Mouse (Mus musculus): ENCODE data around the gene Ankrd6. TPM values are rescaled to one million over a fixed set of nuclear protein-coding genes. Genes with fewer than 3 reads are reported as not detected.

Ankrd6 gene
- polyA plus RNA-seq, 1 experiment: 0.32 TPM

DNA sequence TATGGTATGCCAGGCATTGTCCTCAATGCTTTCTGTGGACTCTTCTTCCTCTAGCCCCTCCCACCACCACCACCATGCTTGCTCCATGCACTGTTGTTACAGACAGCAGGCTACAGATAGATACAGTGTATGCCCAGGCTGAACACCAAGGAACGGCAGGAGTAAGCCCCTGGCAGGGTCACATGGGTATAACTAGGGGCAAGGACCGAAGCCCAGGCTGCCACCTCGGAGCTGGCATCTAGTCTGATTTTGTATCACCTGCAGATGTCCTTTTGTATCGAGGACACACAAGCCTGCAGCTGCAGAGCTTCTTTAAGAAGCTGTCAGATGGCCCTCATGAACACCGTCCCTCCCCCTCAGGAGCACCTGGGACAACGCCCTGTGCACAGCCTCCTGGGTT lies 97.8 kb downstream of the Ankrd6 start:
- TF ChIP-seq POLR2A (IDR thresholded peaks at IDR 0.05; ENCODE audit: low read depth, low read length) (no peak), CTCF (IDR thresholded peaks at IDR 0.05; ENCODE audit: extremely low read depth, insufficient read depth, insufficient read length, insufficient replicate concordance) (no peak)
- no peaks in the 10 kb centered on the region for H3K27me3 ChIP-seq (ENCODE audit: control insufficient read depth, insufficient read depth, low read length)
- peaks cover 11% of the 10 kb centered on the region for H3K4me1 ChIP-seq (ENCODE audit: control insufficient read depth, insufficient read depth, insufficient read length)
- no peak overlapping the region for H3K4me3 ChIP-seq (ENCODE audit: extremely low read depth, insufficient read depth, insufficient read length)
- DNase-seq (ENCODE audit: low read depth in 1 of 2, low spot score in 2 of 2): no peak
- no peaks in the 10 kb centered on the region for H3K36me3 ChIP-seq (ENCODE audit: control insufficient read depth, insufficient read depth, low read length)
- no peak overlapping the region for H3K27ac ChIP-seq (ENCODE audit: insufficient read depth, low read length)
- 40% methylated on average over 6 of the region's 6 CpGs for WGBS

DNA sequence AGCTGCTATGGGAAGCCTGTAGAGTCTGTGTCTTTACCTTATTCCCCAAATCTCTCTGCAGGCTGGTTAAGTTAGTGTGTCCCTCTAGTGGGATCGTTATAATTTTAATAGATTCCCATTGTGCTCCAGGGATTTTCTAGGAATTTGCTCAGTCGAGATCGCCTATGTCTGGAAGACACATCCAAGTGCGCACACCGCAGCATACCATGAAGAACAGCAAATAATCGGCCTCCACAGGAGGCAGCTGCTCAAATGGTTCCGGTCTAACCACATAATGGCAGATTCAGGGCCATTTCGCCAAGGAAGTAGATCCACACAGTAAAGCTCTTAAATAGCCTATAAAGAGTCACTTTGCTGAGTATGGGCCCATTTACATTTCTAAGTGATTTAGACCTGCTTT lies 98.3 kb downstream of the Ankrd6 start:
- DNase-seq (ENCODE audit: low read depth in 1 of 2, low spot score in 2 of 2): no peak
- no peaks in the 10 kb centered on the region for H3K36me3 ChIP-seq (ENCODE audit: control insufficient read depth, insufficient read depth, low read length)
- H3K27me3 ChIP-seq (ENCODE audit: control insufficient read depth, insufficient read depth, low read length): no peaks in the 10 kb centered on the region
- no peak overlapping the region for H3K27ac ChIP-seq (ENCODE audit: insufficient read depth, low read length)
- WGBS: 92% methylated on average over 8 of the region's 8 CpGs
- peaks cover 11% of the 10 kb centered on the region for H3K4me1 ChIP-seq (ENCODE audit: control insufficient read depth, insufficient read depth, insufficient read length)
- no peak for TF ChIP-seq CTCF (IDR thresholded peaks at IDR 0.05; ENCODE audit: extremely low read depth, insufficient read depth, insufficient read length, insufficient replicate concordance)
- no peak for TF ChIP-seq POLR2A (IDR thresholded peaks at IDR 0.05; ENCODE audit: low read depth, low read length)
- no peak overlapping the region for H3K4me3 ChIP-seq (ENCODE audit: extremely low read depth, insufficient read depth, insufficient read length)

DNA sequence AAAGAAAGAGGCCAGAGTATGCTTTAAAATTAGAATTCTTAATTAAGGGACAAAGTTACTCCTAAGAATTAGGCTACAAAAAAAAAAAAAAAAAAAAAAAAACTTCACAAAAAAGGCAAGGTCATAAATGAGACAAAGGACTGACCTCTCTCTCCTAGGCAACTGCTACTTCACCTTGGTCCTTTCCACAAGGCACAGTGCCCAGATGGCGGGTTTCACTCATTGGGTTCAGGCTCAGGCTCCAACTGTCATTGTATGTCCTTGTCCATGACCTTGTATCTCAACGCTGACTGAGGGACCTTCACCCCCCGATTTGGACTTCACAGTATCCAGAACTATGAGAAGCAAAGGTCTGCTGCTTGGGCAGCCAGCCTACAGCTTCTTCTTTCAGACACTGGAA lies 112.2 kb downstream of the Ankrd6 start:
- H3K4me3 ChIP-seq (ENCODE audit: extremely low read depth, insufficient read depth, insufficient read length): no peak overlapping the region
- WGBS: 86% methylated on average over 3 of the region's 3 CpGs
- no peaks in the 10 kb centered on the region for H3K36me3 ChIP-seq (ENCODE audit: control insufficient read depth, insufficient read depth, low read length)
- H3K27me3 ChIP-seq (ENCODE audit: control insufficient read depth, insufficient read depth, low read length): no peaks in the 10 kb centered on the region
- H3K27ac ChIP-seq (ENCODE audit: insufficient read depth, low read length): no peak overlapping the region
- TF ChIP-seq CTCF (IDR thresholded peaks at IDR 0.05; ENCODE audit: extremely low read depth, insufficient read depth, insufficient read length, insufficient replicate concordance) (no peak), POLR2A (IDR thresholded peaks at IDR 0.05; ENCODE audit: low read depth, low read length) (no peak)
- DNase-seq (ENCODE audit: low read depth in 1 of 2, low spot score in 2 of 2): no peak
- H3K4me1 ChIP-seq (ENCODE audit: control insufficient read depth, insufficient read depth, insufficient read length): no peaks in the 10 kb centered on the region

DNA sequence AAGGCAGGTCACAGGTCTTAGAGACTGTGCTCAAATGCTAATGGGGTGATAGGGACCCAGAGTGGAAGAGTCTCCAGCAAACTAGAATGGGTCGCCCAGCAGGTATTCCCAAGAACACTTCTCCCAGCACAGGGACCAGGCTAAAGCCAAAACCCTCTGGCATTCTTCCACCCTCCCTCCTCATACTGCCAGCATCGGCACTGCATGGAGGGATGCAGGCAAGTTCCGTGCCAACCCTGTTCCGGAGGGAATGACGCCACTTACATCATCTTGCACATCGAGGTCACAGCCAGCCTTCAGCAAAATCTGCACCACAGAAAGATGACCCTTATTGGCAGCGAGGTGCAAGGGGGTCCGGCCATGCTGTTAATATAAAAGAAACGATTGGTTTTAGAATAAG lies 114.6 kb downstream of the Ankrd6 start:
- TF ChIP-seq POLR2A (IDR thresholded peaks at IDR 0.05; ENCODE audit: low read depth, low read length) (no peak), CTCF (IDR thresholded peaks at IDR 0.05; ENCODE audit: extremely low read depth, insufficient read depth, insufficient read length, insufficient replicate concordance) (no peak)
- no peak overlapping the region for H3K4me3 ChIP-seq (ENCODE audit: extremely low read depth, insufficient read depth, insufficient read length)
- 95% methylated on average over 9 of the region's 9 CpGs for WGBS
- H3K27ac ChIP-seq (ENCODE audit: insufficient read depth, low read length): no peak overlapping the region
- H3K27me3 ChIP-seq (ENCODE audit: control insufficient read depth, insufficient read depth, low read length): no peaks in the 10 kb centered on the region
- H3K4me1 ChIP-seq (ENCODE audit: control insufficient read depth, insufficient read depth, insufficient read length): no peaks in the 10 kb centered on the region
- no peaks in the 10 kb centered on the region for H3K36me3 ChIP-seq (ENCODE audit: control insufficient read depth, insufficient read depth, low read length)
- DNase-seq (ENCODE audit: low read depth in 1 of 2, low spot score in 2 of 2): no peak

- TF ChIP-seq CTCF (IDR thresholded peaks at IDR 0.05; ENCODE audit: extremely low read depth, insufficient read depth, insufficient read length, insufficient replicate concordance) (no peak), POLR2A (IDR thresholded peaks at IDR 0.05; ENCODE audit: low read depth, low read length) (no peak)
- WGBS: 92% methylated on average over 3 of the region's 3 CpGs
These were observed 116.1 kb downstream of the Ankrd6 start for GRCm38 (mm10) chr4:32834541-32834940.

DNA sequence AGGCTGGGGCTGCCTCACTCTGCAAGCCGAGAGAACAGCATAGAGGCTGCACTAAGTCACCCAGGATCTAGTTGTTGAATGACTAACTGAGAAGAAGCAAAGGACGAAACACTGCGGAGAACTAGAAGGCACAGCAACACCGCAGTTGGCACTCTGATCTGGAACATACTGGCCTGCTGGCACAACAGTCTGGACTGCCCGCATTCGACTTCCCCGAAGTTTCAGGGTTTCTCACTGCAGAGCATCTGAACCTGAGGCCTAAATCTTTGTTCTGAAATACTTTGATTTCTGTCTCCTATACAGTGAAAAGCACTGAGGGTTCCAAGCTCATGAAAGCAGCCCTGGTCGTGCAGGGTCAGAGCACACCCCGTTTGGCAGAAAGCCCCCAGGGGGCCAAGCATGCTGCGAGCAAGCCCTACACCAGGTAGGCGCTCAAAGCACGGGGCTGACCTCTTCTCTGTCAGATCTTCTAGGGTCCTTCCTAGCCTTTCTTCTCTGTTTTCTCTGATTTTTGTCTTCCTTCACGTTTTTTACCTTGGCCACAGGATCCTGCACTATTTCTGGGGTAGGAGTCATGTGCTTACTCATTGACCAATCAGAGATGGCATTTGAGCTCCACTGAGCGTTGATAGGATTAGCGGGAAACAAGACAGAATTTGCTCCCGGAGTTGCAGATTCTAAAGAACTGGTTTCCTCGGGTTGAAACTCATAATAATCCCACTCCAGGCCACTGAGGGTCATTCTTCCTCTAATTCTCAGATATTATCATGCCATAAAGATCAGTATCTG lies 117.0 kb downstream of the Ankrd6 start:
- TF ChIP-seq POLR2A (IDR thresholded peaks at IDR 0.05; ENCODE audit: low read depth, low read length) (no peak), CTCF (IDR thresholded peaks at IDR 0.05; ENCODE audit: extremely low read depth, insufficient read depth, insufficient read length, insufficient replicate concordance) (no peak)
- WGBS: 72% methylated on average over 17 of the region's 17 CpGs
- no peaks in the 10 kb centered on the region for H3K4me1 ChIP-seq (ENCODE audit: control insufficient read depth, insufficient read depth, insufficient read length)
- no peak overlapping the region for H3K4me3 ChIP-seq (ENCODE audit: extremely low read depth, insufficient read depth, insufficient read length)
- H3K27ac ChIP-seq (ENCODE audit: insufficient read depth, low read length): no peak overlapping the region
- no peak for DNase-seq (ENCODE audit: low read depth in 1 of 2, low spot score in 2 of 2)
- no peaks in the 10 kb centered on the region for H3K36me3 ChIP-seq (ENCODE audit: control insufficient read depth, insufficient read depth, low read length)
- H3K27me3 ChIP-seq (ENCODE audit: control insufficient read depth, insufficient read depth, low read length): no peaks in the 10 kb centered on the region

More at GRCm38 (mm10) chr4:32834541-32834940, 116.1 kb downstream of the Ankrd6 start:
- no peak overlapping the region for H3K27ac ChIP-seq (ENCODE audit: insufficient read depth, low read length)
- no peaks in the 10 kb centered on the region for H3K27me3 ChIP-seq (ENCODE audit: control insufficient read depth, insufficient read depth, low read length)
- no peaks in the 10 kb centered on the region for H3K4me1 ChIP-seq (ENCODE audit: control insufficient read depth, insufficient read depth, insufficient read length)
- H3K36me3 ChIP-seq (ENCODE audit: control insufficient read depth, insufficient read depth, low read length): no peaks in the 10 kb centered on the region
- no peak for DNase-seq (ENCODE audit: low read depth in 1 of 2, low spot score in 2 of 2)
- no peak overlapping the region for H3K4me3 ChIP-seq (ENCODE audit: extremely low read depth, insufficient read depth, insufficient read length)

DNA sequence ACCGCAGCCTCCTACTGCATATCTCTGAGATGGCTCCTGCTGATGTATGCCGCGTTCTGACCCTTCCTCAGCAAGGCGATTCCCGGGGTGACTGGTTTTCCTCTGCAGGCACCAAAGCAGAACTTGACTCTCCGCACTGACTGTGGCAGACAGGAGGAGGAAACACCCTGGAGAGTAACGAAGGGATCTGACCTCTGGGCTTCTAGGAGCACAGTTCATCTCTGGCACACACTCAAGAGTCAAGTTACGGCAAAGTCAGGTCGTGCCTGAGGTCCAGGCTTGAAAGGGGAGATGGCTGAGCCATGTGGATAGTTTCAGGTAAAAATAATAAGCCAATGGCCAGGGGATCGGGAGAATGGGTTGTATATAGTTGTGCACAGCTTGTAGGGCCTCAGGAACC lies 121.3 kb downstream of the Ankrd6 start:
- no peaks in the 10 kb centered on the region for H3K36me3 ChIP-seq (ENCODE audit: control insufficient read depth, insufficient read depth, low read length)
- H3K27ac ChIP-seq (ENCODE audit: insufficient read depth, low read length): no peak overlapping the region
- H3K4me1 ChIP-seq (ENCODE audit: control insufficient read depth, insufficient read depth, insufficient read length): no peaks in the 10 kb centered on the region
- no peak overlapping the region for H3K4me3 ChIP-seq (ENCODE audit: extremely low read depth, insufficient read depth, insufficient read length)
- H3K27me3 ChIP-seq (ENCODE audit: control insufficient read depth, insufficient read depth, low read length): no peaks in the 10 kb centered on the region
- TF ChIP-seq CTCF (IDR thresholded peaks at IDR 0.05; ENCODE audit: extremely low read depth, insufficient read depth, insufficient read length, insufficient replicate concordance): no peak
- no peak for TF ChIP-seq POLR2A (IDR thresholded peaks at IDR 0.05; ENCODE audit: low read depth, low read length)
- 81% methylated on average over 10 of the region's 10 CpGs for WGBS
- DNase-seq (ENCODE audit: low read depth in 1 of 2, low spot score in 2 of 2): no peak
